Mouse (Mus musculus): ENCODE results near the gene Acot1.

- TF ChIP-seq POLR2A (IDR thresholded peaks at IDR 0.05; ENCODE audit: extremely low read depth, insufficient read depth, low read length) (no peak), CTCF (IDR thresholded peaks at IDR 0.05; ENCODE audit: low read depth, low read length) (no peak)
Observed at GRCm38 (mm10) chr12:84010201-84010600, 911 bp downstream of the Acot1 start.

Measured in liver, adult 2 months (tissue).